Mouse (Mus musculus) forebrain, embryonic 12.5 days (tissue): ENCODE results near the gene Pisd. TPM values are rescaled to one million over a fixed set of nuclear protein-coding genes. Genes with fewer than 3 reads are reported as not detected.
"Not testable (repeated sequence)": the region's sequence is repeated elsewhere in the genome, so short reads cannot be mapped to it uniquely, and the experiment has no call there.

Experiments used
- ATAC-seq: fragments of 200-750 bp; cut with Nextera tagmentation; 2 replicates; pipeline ENCODE4 v1.8.0; 2017; ENCODE audit warnings: moderate TSS enrichment; ENCODE audit not compliant: low FRiP score
- H3K27ac ChIP-seq: fragments of 300-500 bp; sonication (generic); 2 replicates; pipeline ENCODE4 v1.5.1; 2016; ENCODE audit warnings: mild to moderate bottlenecking
- H3K27me3 ChIP-seq: fragments of 300-500 bp; sonication (generic); 2 replicates; pipeline ENCODE4 v1.6.1; 2016; ENCODE audit warnings: mild to moderate bottlenecking
- H3K36me3 ChIP-seq: fragments of 300-500 bp; sonication (generic); replicated peaks from 2 replicates; pipeline ENCODE4 v1.6.1; 2016; ENCODE audit warnings: mild to moderate bottlenecking
- H3K4me1 ChIP-seq: fragments of 300-500 bp; sonication (generic); 2 replicates; pipeline ENCODE4 v1.6.1; 2016
- H3K4me2 ChIP-seq: fragments of 300-500 bp; sonication (generic); 2 replicates; pipeline ENCODE4 v1.6.1; 2016; ENCODE audit warnings: mild to moderate bottlenecking, moderate library complexity
- H3K4me3 ChIP-seq: fragments of 300-500 bp; sonication (generic); replicated peaks from 2 replicates; pipeline ENCODE4 v1.5.1; 2016; ENCODE audit warnings: mild to moderate bottlenecking
- H3K9ac ChIP-seq: fragments of 300-500 bp; sonication (generic); 2 replicates; pipeline ENCODE4 v1.6.1; 2016; ENCODE audit warnings: mild to moderate bottlenecking
- H3K9me3 ChIP-seq: fragments of 300-500 bp; sonication (generic); 2 replicates; pipeline ENCODE4 v1.6.1; 2016
- WGBS: fragments of 180-500 bp; shearing (Covaris S2); methylation state at CpG from one replicate; pipeline ENCODE4 v1.1.7; 2016; 5-methylcytosine and 5-hydroxymethylcytosine counted together
- polyA plus RNA-seq: library from polyadenylated mRNA; unstranded; fragments of >200 nt; fragmentation: Nextera tagmentation; extraction: Ambion mirVana; gene quantifications from 2 replicates; pipeline ENCODE4 v1.2.1, GENCODE M21; 2016

Gene Pisd
- polyA plus RNA-seq, 1 experiment from 2014 or later = 70.7 TPM

DNA sequence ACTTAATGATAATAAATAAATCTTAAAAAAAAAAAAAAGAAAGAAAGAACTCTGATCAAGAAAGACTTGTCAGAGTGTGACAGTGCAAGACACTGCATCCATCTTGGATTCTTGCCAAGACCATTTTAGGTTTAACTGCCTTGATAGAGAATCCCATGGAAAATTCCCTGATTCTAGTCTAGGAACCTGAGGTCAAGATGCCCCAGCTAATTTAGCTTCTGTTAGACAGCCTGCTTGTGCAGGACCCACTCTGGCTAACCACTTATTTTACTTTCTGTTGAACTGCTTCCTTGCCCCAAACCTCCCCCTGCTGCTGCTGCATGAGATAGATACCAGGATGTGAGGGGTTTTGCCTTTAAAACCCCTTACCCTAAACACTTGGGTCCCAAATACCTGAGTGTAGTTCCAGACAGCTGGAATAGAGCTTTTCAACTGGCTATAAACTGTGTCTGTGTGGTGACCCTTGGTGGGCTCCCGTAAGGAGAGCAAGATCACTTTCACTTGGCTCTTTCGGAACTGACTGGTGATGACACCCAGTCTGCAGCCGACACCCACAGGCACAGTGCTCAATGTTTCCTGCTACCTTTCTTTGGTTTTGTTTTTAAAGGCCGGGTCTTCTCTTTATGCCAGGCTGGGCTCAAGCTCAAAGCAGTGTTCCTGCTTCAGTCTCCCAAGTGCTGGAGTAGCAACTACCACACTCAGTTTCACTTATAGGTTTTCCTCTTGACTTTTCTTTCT lies 17.6 kb downstream of the Pisd start:
- Histone ChIP-seq H3K4me3 (no peak overlapping the region), H3K9ac (no peak overlapping the region), H3K4me1 (no peaks in the 10 kb centered on the region), H3K4me2 (no peak overlapping the region), H3K9me3 (no peaks in the 10 kb centered on the region), H3K27ac (no peak overlapping the region), H3K27me3 (no peaks in the 10 kb centered on the region), H3K36me3 (peaks cover 42% of the 10 kb centered on the region)
- WGBS = 95% methylated on average over 4 of the region's 4 CpGs
- no peak for ATAC-seq

- no peaks in the 10 kb centered on the region for H3K4me1 ChIP-seq
- WGBS = 83% methylated on average over 3 of the region's 3 CpGs
- H3K4me2 ChIP-seq = no peak overlapping the region
- H3K9ac ChIP-seq = no peak overlapping the region
- H3K27me3 ChIP-seq = no peaks in the 10 kb centered on the region
- H3K9me3 ChIP-seq = no peaks in the 10 kb centered on the region
- no peak overlapping the region for H3K27ac ChIP-seq
- peaks cover 40% of the 10 kb centered on the region for H3K36me3 ChIP-seq
- no peak overlapping the region for H3K4me3 ChIP-seq
- ATAC-seq = no peak
These were observed 18.4 kb downstream of the Pisd start for GRCm38 (mm10) chr5:32767004-32767403.

GRCm38 (mm10) chr5:32761566-32762140 lies 23.8 kb downstream of the Pisd start:
- Histone ChIP-seq H3K9ac (no peak overlapping the region), H3K4me1 (no peaks in the 10 kb centered on the region), H3K4me3 (no peak overlapping the region), H3K4me2 (no peak overlapping the region), H3K27ac (no peak overlapping the region), H3K36me3 (peaks cover 33% of the 10 kb centered on the region), H3K27me3 (no peaks in the 10 kb centered on the region), H3K9me3 (no peaks in the 10 kb centered on the region)
- WGBS = 91% methylated on average over 5 of the region's 5 CpGs
- ATAC-seq = no peak

DNA sequence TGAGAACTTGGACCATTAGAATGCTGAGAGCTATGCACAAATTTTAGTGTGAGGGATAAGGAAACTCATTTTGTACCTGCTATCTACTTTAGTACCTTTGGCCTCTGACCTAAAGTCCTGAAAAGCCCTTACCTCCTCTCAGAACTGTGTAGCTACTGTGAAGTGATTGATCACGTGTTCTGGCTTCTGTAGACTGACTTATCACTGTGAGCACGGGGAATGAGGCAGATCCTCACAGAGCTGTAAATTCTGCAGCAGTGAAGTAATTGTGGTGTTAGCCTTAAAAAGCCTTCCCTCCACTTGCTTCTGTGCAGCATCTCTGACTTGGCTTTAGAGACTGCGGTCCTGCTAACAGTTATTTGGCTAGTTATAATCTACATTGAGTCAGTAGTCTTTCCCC lies 24.7 kb downstream of the Pisd start:
- H3K27ac ChIP-seq = no peak overlapping the region
- WGBS = 89% methylated on average over 3 of the region's 3 CpGs
- no peaks in the 10 kb centered on the region for H3K27me3 ChIP-seq

GRCm38 (mm10) chr5:32760352-32760751 lies 25.1 kb downstream of the Pisd start:
- H3K27ac ChIP-seq, H3K27me3 ChIP-seq, H3K4me3 ChIP-seq, H3K4me1 ChIP-seq, H3K4me2 ChIP-seq, H3K9ac ChIP-seq, H3K9me3 ChIP-seq, ATAC-seq: not testable (repeated sequence)
- H3K36me3 ChIP-seq = peaks cover 29% of the 10 kb centered on the region
- 97% methylated on average over 18 of the region's 18 CpGs for WGBS

More for the DNA sequence above, 24.7 kb downstream of the Pisd start:
- ATAC-seq = no peak
- Histone ChIP-seq H3K4me3 (no peak overlapping the region), H3K9ac (no peak overlapping the region), H3K4me2 (no peak overlapping the region), H3K4me1 (no peaks in the 10 kb centered on the region), H3K36me3 (peaks cover 33% of the 10 kb centered on the region), H3K9me3 (no peaks in the 10 kb centered on the region)

DNA sequence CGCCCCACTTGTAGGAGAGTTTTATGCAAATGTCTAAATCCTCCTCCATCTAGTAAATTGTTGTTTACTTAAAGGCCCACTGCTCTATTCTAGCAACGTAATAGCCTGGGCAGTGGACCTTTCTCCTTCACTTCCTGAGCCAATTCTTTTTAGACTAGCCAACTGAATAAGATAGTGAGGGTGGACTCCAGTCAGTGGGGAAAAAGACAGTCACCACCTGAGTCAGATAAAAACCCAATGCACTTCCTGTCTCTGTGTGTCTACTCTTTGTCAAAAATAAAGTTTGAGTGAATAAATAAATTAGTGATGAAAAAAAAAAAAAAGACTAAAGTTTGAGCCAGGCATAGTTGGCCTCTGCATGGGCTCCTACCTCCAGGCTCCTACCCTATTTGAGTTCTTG lies 25.8 kb downstream of the Pisd start:
- no peak overlapping the region for H3K9ac ChIP-seq
- no peaks in the 10 kb centered on the region for H3K27me3 ChIP-seq
- no peak overlapping the region for H3K27ac ChIP-seq
- H3K4me1 ChIP-seq = no peaks in the 10 kb centered on the region
- 80% methylated on average over 2 of the region's 2 CpGs for WGBS
- ATAC-seq = no peak
- H3K9me3 ChIP-seq = no peaks in the 10 kb centered on the region
- no peak overlapping the region for H3K4me3 ChIP-seq
- H3K4me2 ChIP-seq = no peak overlapping the region
- H3K36me3 ChIP-seq = peaks cover 28% of the 10 kb centered on the region

DNA sequence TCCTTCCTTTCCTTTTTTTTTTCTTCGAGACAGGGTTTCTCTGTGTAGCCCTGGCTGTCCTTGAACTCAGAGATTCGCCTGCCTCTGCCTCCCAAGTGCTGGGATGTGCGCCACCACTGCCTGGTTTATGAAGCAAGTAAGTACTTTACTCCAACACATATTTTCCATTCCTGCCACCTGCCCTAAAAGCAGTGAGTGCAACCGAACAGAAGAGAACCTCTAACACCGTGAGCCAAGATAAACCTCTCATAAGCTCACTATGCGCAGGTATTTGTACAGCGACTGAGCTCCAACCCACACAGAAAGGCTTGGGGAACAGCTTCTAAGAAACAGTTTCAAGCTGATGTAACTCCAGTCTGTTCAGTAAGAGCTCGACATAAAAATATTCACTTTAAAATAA lies 29.3 kb downstream of the Pisd start:
- Histone ChIP-seq H3K27me3 (no peaks in the 10 kb centered on the region), H3K9ac (no peak overlapping the region), H3K36me3 (0 out of 2 replicates have a peak, but pooled peaks cover 3% of the 10 kb centered on the region), H3K4me1 (peaks cover 10% of the 10 kb centered on the region), H3K4me2 (no peak overlapping the region), H3K27ac (no peak overlapping the region), H3K9me3 (no peaks in the 10 kb centered on the region), H3K4me3 (no peak overlapping the region)
- ATAC-seq = no peak
- WGBS = 94% methylated on average over 8 of the region's 8 CpGs

DNA sequence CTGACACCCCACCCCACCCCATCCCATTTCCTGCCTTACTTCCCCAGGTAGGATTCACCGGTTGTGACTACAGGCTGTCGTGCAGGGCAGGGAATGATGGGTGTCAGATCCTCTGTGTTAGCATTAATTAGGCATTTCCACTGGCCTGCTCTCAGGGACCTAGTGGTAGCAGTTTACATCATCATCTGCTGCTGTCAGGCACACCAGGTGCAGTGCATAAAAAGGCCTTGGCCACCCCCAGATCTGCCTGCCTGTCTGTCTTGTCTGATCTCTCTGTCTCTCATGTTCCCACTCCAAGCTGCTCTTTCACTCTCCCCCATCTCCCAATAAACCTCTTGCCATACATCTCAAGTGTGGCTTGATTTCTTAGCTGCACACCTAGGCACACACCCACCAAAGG lies 33.7 kb downstream of the Pisd start:
- Histone ChIP-seq H3K27me3 (no peaks in the 10 kb centered on the region), H3K27ac (no peak overlapping the region), H3K4me1 (peaks cover 11% of the 10 kb centered on the region), H3K36me3 (no peaks in the 10 kb centered on the region), H3K4me3 (no peak overlapping the region), H3K9me3 (no peaks in the 10 kb centered on the region), H3K9ac (no peak overlapping the region), H3K4me2 (no peak overlapping the region)
- WGBS = 65% methylated on average over 2 of the region's 2 CpGs
- ATAC-seq = no peak

DNA sequence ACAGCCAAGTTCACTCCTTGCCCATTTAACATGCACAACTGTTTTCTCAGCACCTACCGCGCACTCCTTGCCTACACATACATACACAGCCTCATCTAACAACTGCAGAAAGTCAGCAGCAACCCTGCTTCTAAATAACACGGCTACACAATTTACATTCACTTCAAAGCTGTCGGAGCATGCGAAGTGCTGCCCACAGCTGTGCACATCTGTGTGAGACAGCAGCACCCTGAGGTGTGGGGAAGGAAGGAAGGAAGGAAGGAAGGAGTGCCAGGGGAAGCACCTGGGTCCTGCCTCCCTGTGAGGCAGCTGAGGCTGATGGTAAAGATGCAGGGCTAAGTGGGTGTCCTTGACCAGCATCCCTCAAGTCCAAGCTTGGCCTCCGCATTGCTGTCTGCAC lies 36.5 kb downstream of the Pisd start:
- no peaks in the 10 kb centered on the region for H3K9me3 ChIP-seq
- WGBS = 96% methylated on average over 6 of the region's 6 CpGs
- H3K36me3 ChIP-seq = no peaks in the 10 kb centered on the region
- peaks cover 22% of the 10 kb centered on the region for H3K4me1 ChIP-seq
- no peak overlapping the region for H3K4me2 ChIP-seq
- ATAC-seq = no peak
- no peaks in the 10 kb centered on the region for H3K27me3 ChIP-seq
- H3K27ac ChIP-seq = 0 out of 2 replicates have a peak overlapping the region, but pooled peaks have one; percentile 25
- H3K9ac ChIP-seq = no peak overlapping the region
- H3K4me3 ChIP-seq = no peak overlapping the region

- 66% methylated on average over 6 of the region's 6 CpGs for WGBS
- ATAC-seq = no peak; the same call in 1 of the 2 replicates
These were observed 37.6 kb downstream of the Pisd start for GRCm38 (mm10) chr5:32747650-32748375.

GRCm38 (mm10) chr5:32745705-32746655 lies 39.5 kb downstream of the Pisd start:
- H3K4me2 ChIP-seq = peak overlapping the region; percentile 34
- no peak overlapping the region for H3K27ac ChIP-seq
- no peaks in the 10 kb centered on the region for H3K36me3 ChIP-seq
- WGBS = 14% methylated on average over 6 of the region's 10 CpGs
- peak overlapping the region; percentile 14 for H3K4me3 ChIP-seq
- H3K4me1 ChIP-seq = peaks cover 30% of the 10 kb centered on the region
- H3K9me3 ChIP-seq = no peaks in the 10 kb centered on the region
- 0 out of 2 replicates have a peak overlapping the region, but pooled peaks have one; percentile 12 for H3K9ac ChIP-seq
- ATAC-seq = no peak
- H3K27me3 ChIP-seq = no peaks in the 10 kb centered on the region

More at GRCm38 (mm10) chr5:32747650-32748375, 37.6 kb downstream of the Pisd start:
- Histone ChIP-seq H3K4me3 (no peak overlapping the region), H3K4me2 (no peak overlapping the region), H3K27ac (no peak overlapping the region), H3K4me1 (peaks cover 23% of the 10 kb centered on the region), H3K36me3 (no peaks in the 10 kb centered on the region), H3K9me3 (no peaks in the 10 kb centered on the region), H3K27me3 (no peaks in the 10 kb centered on the region), H3K9ac (no peak overlapping the region)
